Mouse (Mus musculus): Measurements from ENCODE around the gene Abca12. TPM values are rescaled to one million over a fixed set of nuclear protein-coding genes. Genes with fewer than 3 reads are reported as not detected.
A peak's percentile ranks its signal among the peaks of the same experiment; 100 is the strongest.

The Abca12 gene
- total and polyA plus RNA-seq, 2 experiments from 2014 or later: 0.14 to 0.57 TPM

DNA sequence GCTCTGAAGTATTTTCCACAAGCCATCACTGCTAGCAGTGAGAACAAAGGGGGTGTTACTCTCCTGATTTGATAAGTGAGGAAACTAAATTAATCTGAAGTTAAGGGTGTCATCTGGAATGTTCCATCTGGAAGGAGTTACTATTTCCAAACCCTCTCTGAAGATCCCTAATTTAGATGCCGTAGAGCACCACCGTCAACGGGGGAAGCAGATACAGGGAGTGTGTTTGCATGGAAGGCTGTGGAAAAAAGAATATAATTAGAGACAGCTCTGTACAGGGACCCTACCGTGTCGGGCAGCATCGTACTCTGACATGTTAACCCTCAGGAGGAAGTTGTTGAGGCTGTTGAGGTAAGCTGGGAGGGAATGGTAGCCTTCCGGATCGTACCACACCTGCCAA lies 142.6 kb downstream of the Abca12 start:
- no peak for ATAC-seq (ENCODE audit: insufficient read depth, low read depth)
- WGBS: 28% methylated on average over 8 of the region's 8 CpGs
- Histone ChIP-seq H3K9me3 (replicated peaks; ENCODE audit: control insufficient read depth, low read length) (no peaks in the 10 kb centered on the region), H3K36me3 (replicated peaks; ENCODE audit: control insufficient read depth, insufficient read depth, low read length) (no peaks in the 10 kb centered on the region), H3K9ac (replicated peaks; ENCODE audit: low read depth, low read length) (no peak overlapping the region), H3K27me3 (ENCODE audit: control insufficient read depth, insufficient read depth, low read length) (no peaks in the 10 kb centered on the region), H3K4me2 (ENCODE audit: low read depth, low read length) (no peak overlapping the region), H3K27ac (ENCODE audit: low read depth) (no peak overlapping the region), H3K4me3 (ENCODE audit: low read depth, low read length) (no peak overlapping the region), H3K4me1 (ENCODE audit: control insufficient read depth, insufficient read depth) (0 out of 2 replicates have a peak, but pooled peaks cover 3% of the 10 kb centered on the region)
- DNase-seq (ENCODE audit: low spot score): no peak
- TF ChIP-seq EP300 (IDR thresholded peaks at IDR 0.05; ENCODE audit: low read depth) (no peak), CTCF (IDR thresholded peaks at IDR 0.05; ENCODE audit: low read depth) (no peak)

- H3K27me3 ChIP-seq (ENCODE audit: control insufficient read depth, insufficient read depth, low read length): no peaks in the 10 kb centered on the region
- H3K9ac ChIP-seq (replicated peaks; ENCODE audit: low read depth, low read length): no peak overlapping the region
- no peak overlapping the region for H3K4me3 ChIP-seq (ENCODE audit: low read depth, low read length)
- no peak for DNase-seq (ENCODE audit: low spot score)
- H3K9me3 ChIP-seq (replicated peaks; ENCODE audit: control insufficient read depth, low read length): no peaks in the 10 kb centered on the region
- H3K27ac ChIP-seq (ENCODE audit: low read depth): no peak overlapping the region
- no peaks in the 10 kb centered on the region for H3K36me3 ChIP-seq (replicated peaks; ENCODE audit: control insufficient read depth, insufficient read depth, low read length)
- H3K4me2 ChIP-seq (ENCODE audit: low read depth, low read length): no peak overlapping the region
- no peak for ATAC-seq (ENCODE audit: insufficient read depth, low read depth)
- WGBS: 89% methylated on average over 3 of the region's 3 CpGs
- 0 out of 2 replicates have a peak, but pooled peaks cover 3% of the 10 kb centered on the region for H3K4me1 ChIP-seq (ENCODE audit: control insufficient read depth, insufficient read depth)
- TF ChIP-seq EP300 (IDR thresholded peaks at IDR 0.05; ENCODE audit: low read depth) (no peak), CTCF (IDR thresholded peaks at IDR 0.05; ENCODE audit: low read depth) (peak; percentile 36)
Measured at GRCm38 (mm10) chr1:71270083-71270482, 144.6 kb downstream of the Abca12 start.

DNA sequence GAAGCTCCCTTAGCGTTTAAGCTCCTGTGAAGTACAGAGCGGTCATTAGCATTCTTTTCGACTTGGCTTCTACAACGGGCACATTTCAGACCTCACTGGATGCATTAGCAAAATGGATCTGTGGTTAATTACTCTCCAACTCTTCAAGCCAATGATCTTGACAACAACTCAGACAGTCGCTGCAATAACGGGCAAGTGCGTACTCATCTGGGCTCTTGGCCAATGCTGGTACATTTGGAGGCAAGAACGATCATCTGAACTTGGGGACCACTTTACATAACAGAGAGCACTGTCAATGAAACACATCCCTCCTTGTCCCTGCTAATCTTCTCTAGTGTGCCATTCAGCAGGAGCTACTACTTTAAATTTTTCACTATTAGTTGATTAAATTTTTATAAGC lies 148.1 kb downstream of the Abca12 start:
- ATAC-seq (ENCODE audit: insufficient read depth, low read depth) (no peak), DNase-seq (ENCODE audit: low spot score) (no peak)
- no peaks in the 10 kb centered on the region for H3K9me3 ChIP-seq (replicated peaks; ENCODE audit: control insufficient read depth, low read length)
- no peaks in the 10 kb centered on the region for H3K27me3 ChIP-seq (ENCODE audit: control insufficient read depth, insufficient read depth, low read length)
- no peak overlapping the region for H3K27ac ChIP-seq (ENCODE audit: low read depth)
- H3K36me3 ChIP-seq (replicated peaks; ENCODE audit: control insufficient read depth, insufficient read depth, low read length): no peaks in the 10 kb centered on the region
- WGBS: 81% methylated on average over 8 of the region's 8 CpGs
- H3K4me2 ChIP-seq (ENCODE audit: low read depth, low read length): no peak overlapping the region
- TF ChIP-seq CTCF (IDR thresholded peaks at IDR 0.05; ENCODE audit: low read depth) (no peak), EP300 (IDR thresholded peaks at IDR 0.05; ENCODE audit: low read depth) (no peak)
- H3K9ac ChIP-seq (replicated peaks; ENCODE audit: low read depth, low read length): no peak overlapping the region
- H3K4me1 ChIP-seq (ENCODE audit: control insufficient read depth, insufficient read depth): 0 out of 2 replicates have a peak, but pooled peaks cover 3% of the 10 kb centered on the region
- no peak overlapping the region for H3K4me3 ChIP-seq (ENCODE audit: low read depth, low read length)

- Histone ChIP-seq H3K36me3 (replicated peaks; ENCODE audit: control insufficient read depth, insufficient read depth, low read length) (no peaks in the 10 kb centered on the region), H3K4me3 (ENCODE audit: low read depth, low read length) (no peak overlapping the region), H3K4me1 (ENCODE audit: control insufficient read depth, insufficient read depth) (0 out of 2 replicates have a peak, but pooled peaks cover 3% of the 10 kb centered on the region), H3K27me3 (ENCODE audit: control insufficient read depth, insufficient read depth, low read length) (no peaks in the 10 kb centered on the region), H3K4me2 (ENCODE audit: low read depth, low read length) (no peak overlapping the region), H3K9me3 (replicated peaks; ENCODE audit: control insufficient read depth, low read length) (no peaks in the 10 kb centered on the region), H3K27ac (ENCODE audit: low read depth) (no peak overlapping the region), H3K9ac (replicated peaks; ENCODE audit: low read depth, low read length) (no peak overlapping the region)
- ATAC-seq (ENCODE audit: insufficient read depth, low read depth): no peak
- DNase-seq (ENCODE audit: low spot score): no peak
- TF ChIP-seq EP300 (IDR thresholded peaks at IDR 0.05; ENCODE audit: low read depth) (no peak), CTCF (IDR thresholded peaks at IDR 0.05; ENCODE audit: low read depth) (no peak)
- WGBS: 93% methylated on average over 7 of the region's 7 CpGs
Measured at GRCm38 (mm10) chr1:71263532-71263931, 151.2 kb downstream of the Abca12 start.

DNA sequence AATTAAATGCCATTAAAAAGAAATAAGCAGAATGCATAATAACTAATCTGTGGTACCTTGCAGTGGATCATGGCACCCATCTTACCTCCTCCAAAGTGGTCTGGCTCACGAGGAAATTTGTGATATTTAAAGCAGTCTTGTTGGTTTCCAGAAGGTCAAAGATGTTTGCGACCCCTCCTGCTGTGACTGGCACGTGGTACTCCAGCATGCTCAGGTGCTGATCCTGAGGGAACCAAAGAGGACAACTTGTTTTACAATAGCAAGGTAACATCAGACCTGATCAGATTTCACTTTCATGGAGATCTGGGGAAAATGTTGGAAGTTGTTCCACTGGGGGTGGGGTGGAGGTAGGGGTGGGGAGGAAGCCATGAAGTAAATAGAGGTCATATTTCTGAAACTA lies 170.1 kb downstream of the Abca12 start:
- DNase-seq (ENCODE audit: low spot score): no peak
- Histone ChIP-seq H3K9ac (replicated peaks; ENCODE audit: low read depth, low read length) (no peak overlapping the region), H3K9me3 (replicated peaks; ENCODE audit: control insufficient read depth, low read length) (no peaks in the 10 kb centered on the region), H3K27me3 (ENCODE audit: control insufficient read depth, insufficient read depth, low read length) (no peaks in the 10 kb centered on the region), H3K4me2 (ENCODE audit: low read depth, low read length) (no peak overlapping the region), H3K36me3 (replicated peaks; ENCODE audit: control insufficient read depth, insufficient read depth, low read length) (no peaks in the 10 kb centered on the region), H3K4me1 (ENCODE audit: control insufficient read depth, insufficient read depth) (no peaks in the 10 kb centered on the region), H3K4me3 (ENCODE audit: low read depth, low read length) (no peak overlapping the region), H3K27ac (ENCODE audit: low read depth) (no peak overlapping the region)
- no peak for ATAC-seq (ENCODE audit: insufficient read depth, low read depth)
- WGBS: 62% methylated on average over 3 of the region's 3 CpGs
- TF ChIP-seq EP300 (IDR thresholded peaks at IDR 0.05; ENCODE audit: low read depth): no peak
- no peak for TF ChIP-seq CTCF (IDR thresholded peaks at IDR 0.05; ENCODE audit: low read depth)

- no peaks in the 10 kb centered on the region for H3K4me1 ChIP-seq (ENCODE audit: control insufficient read depth, insufficient read depth)
- no peaks in the 10 kb centered on the region for H3K36me3 ChIP-seq (replicated peaks; ENCODE audit: control insufficient read depth, insufficient read depth, low read length)
- no peaks in the 10 kb centered on the region for H3K9me3 ChIP-seq (replicated peaks; ENCODE audit: control insufficient read depth, low read length)
- ATAC-seq (ENCODE audit: insufficient read depth, low read depth): no peak
- no peak overlapping the region for H3K27ac ChIP-seq (ENCODE audit: low read depth)
- no peak overlapping the region for H3K9ac ChIP-seq (replicated peaks; ENCODE audit: low read depth, low read length)
- no peak overlapping the region for H3K4me3 ChIP-seq (ENCODE audit: low read depth, low read length)
- H3K27me3 ChIP-seq (ENCODE audit: control insufficient read depth, insufficient read depth, low read length): no peaks in the 10 kb centered on the region
- H3K4me2 ChIP-seq (ENCODE audit: low read depth, low read length): no peak overlapping the region
- TF ChIP-seq EP300 (IDR thresholded peaks at IDR 0.05; ENCODE audit: low read depth): no peak
- TF ChIP-seq CTCF (IDR thresholded peaks at IDR 0.05; ENCODE audit: low read depth): no peak
- no peak for DNase-seq (ENCODE audit: low spot score)
- WGBS: 72% methylated on average over 1 of the region's 1 CpGs
Measured at GRCm38 (mm10) chr1:71241396-71241795, 173.3 kb downstream of the Abca12 start.
